Mouse (Mus musculus) retina, postnatal 1 day (tissue): Measurements from ENCODE around the gene Mapk13.
"Not testable (repeated sequence)": the region's sequence is repeated elsewhere in the genome, so short reads cannot be mapped to it uniquely, and the experiment has no call there.

Experiments used
- DNase-seq: peaks from one replicate; pipeline ENCODE4 v3.0.0-alpha.2; 2012

Mapk13 gene

DNA sequence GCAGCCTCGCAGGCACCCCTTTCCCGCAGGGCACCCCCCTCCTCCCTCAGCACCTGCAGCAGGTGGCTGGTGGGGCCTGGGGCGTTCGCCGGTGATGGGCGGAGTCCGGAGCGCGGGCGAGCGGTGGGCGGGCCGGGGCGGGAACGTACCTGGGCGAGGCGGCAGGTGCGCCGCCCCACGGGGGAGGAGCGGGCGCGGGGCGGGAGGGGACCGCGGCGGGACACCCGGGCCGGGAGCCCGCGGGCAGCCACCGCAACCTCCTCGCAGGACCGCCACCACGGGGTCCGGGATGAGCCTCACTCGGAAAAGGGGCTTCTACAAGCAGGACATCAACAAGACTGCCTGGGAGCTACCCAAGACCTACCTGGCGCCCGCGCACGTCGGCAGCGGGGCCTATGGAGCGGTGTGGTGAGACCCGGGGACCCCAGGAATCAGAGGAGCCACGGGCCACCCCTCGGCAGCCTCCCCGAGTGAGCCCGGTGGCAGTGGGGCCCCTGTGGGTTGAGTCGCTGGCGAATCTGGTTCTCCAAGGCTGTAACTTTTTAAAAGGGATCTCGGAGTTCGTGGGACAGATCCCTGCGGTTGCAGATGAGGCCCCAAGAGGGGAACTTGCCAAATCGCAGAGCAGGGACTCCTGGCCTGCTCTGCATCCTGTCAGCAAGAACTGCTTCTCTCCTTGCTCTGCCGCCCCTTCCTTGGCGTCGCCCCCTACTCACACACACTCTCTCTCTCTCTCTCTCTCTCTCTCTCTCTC, at the start of gene Mapk13:
Mapk13 (plus strand) TSS at position 177 of the 754 bp plus-strand sequence.
- peak; percentile 10 for DNase-seq

DNA sequence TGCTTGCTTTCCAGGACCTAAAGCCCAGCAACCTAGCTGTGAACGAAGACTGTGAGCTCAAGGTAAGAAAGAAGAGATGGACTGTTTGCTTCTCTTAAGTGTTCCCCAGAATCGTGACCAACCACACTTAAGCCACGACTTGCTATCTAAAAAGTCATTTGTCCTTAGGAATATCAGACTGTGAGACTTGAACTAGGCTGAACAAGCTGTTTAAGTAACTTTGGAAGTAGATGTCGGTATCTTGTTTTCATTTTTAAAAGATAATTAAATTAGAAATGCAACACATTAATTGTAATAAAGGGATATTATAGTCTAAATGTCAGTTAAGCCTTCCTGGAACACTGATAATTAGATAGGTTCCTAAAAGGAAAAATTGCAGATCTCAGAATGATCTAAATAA, 43.3 kb upstream of the Mapk13 start, which contains the start of gene AC170998.1:
AC170998.1 (plus strand) TSS at position 301 of the 400 bp plus-strand sequence.
- DNase-seq: no peak

DNA sequence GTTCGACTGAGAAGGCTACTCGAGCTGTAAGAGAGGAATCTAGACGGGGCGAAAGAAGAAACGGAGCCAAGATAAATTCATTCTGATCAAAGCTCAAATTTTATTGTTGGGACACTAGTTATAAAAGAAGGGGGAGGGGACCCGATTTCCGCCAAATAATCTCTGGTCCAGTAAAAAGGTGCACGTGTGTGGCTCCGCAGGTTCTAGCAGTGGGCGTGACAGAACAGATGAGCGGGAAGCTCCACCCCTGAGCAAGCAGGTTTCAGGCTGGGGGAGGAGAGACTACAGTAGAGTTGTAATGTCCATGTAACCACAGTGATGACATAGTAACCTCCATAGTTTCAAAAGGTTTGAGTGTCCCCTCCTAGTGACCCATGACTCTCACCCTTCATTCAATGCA, 41.6 kb upstream of the Mapk13 start:
- not testable (repeated sequence) for DNase-seq

- no peak for DNase-seq
These were observed 33.6 kb upstream of the Mapk13 start for GRCm38 (mm10) chr17:28735317-28736105.

DNA sequence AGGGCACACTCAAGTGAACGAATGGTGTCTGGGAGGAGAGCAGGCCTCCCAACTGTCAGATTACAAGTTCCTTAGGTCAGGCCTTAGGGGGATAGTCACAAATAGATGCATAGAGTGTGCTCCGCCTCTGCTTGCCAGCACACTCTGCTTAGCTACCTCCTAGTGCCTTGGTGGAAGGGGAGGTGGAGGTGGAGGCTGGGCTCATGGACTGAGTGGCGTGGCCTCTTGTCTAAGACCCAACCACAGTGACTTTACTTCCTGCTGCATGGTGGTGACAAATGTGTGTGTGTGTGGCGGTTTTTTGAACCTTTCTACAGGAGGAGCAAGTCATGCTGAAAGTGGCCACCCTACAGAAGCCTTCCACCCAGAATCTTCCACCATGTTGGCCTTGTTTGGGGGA, 32.6 kb upstream of the Mapk13 start:
- no peak for DNase-seq

DNA sequence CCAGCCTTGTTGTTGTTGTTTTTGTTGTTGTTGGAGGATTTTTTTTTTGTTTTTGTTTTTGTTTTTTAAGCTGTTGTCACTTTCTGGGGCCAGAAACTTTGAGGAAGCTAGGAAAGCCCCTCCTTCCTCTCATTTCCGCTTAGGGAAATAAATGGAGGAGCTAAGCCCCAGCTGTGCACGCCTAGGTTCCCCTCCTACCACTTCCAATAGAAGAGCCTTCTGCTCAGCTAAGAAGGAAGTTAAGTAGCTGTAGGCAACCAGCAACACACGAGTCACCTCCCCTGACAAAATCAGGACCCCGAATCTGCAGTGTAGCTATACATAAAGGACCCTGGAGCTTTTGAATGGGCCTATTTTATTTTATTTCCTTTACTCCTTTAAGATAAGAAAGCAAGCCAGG, 31.1 kb upstream of the Mapk13 start:
- no peak for DNase-seq

GRCm38 (mm10) chr17:28739244-28739643, 29.9 kb upstream of the Mapk13 start:
- DNase-seq: no peak

DNA sequence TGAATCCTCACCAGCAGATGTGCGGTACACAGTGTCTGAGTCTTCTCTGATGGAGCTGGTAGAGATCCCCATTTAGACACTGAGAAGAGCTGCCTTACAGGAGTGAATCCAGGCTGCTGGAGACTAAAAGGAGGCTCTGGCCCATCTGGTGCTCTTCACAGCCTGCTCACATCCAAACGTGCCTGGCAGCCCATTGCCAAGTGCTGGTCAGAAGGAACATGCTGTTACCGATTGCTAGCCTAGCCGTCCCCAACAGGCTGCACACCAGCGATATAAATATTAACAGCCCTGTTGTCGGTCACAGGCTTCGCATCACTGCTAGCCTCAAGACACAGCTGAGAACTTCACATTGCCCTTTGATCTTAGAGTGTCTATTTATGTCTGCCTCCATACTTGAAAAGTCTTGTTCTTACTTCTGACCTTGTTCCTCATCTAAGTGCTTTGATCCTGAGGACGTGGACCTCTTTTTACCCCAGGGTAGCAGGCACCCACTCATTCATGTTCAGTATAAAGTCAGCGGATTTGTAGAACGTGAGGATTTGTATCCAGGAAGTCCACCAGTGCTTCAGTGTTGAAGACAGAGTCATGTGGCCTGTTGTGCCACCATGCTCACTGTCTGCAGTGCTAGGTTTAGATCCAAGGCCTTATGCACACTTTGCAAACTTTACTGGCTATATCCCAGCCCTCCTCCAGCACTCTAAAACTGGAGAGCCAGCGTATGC, 25.8 kb upstream of the Mapk13 start:
- no peak for DNase-seq

DNA sequence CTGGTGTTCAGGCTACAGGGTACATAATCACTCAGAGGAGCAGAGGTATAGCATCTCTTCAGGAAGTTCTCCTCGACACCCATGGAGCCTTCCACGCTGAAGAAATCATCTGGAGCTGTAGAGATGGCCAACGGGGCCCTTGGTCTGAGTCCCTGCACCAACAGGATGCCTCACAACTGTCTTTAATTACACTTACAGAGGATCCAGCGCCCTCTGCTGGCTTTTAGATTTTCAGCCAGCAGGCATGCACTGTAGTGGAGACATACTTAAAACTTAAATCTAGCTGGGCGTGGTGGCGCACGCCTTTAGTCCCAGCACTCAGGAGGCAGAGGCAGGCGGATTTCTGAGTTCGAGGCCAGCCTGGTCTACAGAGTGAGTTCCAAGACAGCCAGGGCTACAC, 25.2 kb upstream of the Mapk13 start:
- DNase-seq: peak; percentile 19

GRCm38 (mm10) chr17:28745773-28746172, 23.3 kb upstream of the Mapk13 start:
- DNase-seq: no peak

- DNase-seq: no peak
These were observed 21.1 kb upstream of the Mapk13 start for GRCm38 (mm10) chr17:28748001-28748400.

- DNase-seq: no peak
These were observed 18.5 kb upstream of the Mapk13 start for GRCm38 (mm10) chr17:28750580-28750979.

- no peak for DNase-seq
These were observed 12.7 kb upstream of the Mapk13 start for GRCm38 (mm10) chr17:28756447-28756846.

DNA sequence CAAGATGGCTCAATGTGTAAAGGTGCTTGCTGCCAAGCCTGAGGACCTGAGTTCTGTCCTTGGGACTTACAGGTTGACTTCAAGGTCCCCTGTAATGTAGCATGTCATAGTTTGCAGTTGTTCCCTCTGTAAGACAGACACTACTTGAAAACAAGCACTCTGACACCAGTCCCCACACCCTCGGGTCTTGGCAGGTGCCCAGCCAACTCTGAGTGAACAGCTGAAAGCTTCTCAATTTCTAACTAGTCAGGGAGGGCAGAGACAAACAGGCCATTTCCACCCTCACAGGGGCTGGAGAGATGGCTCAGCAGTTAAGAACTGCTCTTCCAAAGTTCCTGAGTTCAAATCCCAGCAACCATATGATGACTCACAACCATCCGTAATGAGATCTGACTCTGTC, 11.6 kb upstream of the Mapk13 start:
- DNase-seq: no peak

DNA sequence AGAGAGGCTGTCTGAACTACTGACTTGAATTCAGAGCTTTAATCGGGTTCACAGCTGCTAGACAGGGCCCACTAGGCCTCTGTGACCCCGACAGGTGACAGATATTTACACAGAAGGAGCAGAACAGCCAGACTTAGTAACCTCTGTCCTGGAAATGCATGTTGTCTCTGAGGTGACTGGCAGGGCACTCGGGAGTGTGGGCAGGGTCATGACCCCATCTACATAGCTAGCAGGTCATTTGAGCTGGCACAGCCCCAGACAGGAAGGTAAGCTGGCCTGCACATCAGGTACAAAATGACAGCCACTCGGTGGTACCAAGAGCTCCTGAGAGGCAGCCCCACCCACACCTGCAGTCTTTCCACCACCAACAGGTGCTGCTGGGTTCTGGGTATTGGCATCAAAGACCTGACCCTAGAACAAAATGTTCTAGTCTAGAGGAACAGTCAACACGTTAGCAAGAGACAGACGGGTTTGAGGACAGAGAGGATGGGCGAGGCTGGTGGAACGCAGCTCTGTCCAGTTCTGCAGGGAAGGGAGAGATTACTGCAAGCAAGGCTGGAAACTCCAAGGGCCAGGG, 8.3 kb upstream of the Mapk13 start:
- no peak for DNase-seq

- DNase-seq: peak; percentile 73
These were observed 7.2 kb upstream of the Mapk13 start for GRCm38 (mm10) chr17:28761871-28762270.

GRCm38 (mm10) chr17:28766203-28766602, 2.9 kb upstream of the Mapk13 start:
- no peak for DNase-seq

DNA sequence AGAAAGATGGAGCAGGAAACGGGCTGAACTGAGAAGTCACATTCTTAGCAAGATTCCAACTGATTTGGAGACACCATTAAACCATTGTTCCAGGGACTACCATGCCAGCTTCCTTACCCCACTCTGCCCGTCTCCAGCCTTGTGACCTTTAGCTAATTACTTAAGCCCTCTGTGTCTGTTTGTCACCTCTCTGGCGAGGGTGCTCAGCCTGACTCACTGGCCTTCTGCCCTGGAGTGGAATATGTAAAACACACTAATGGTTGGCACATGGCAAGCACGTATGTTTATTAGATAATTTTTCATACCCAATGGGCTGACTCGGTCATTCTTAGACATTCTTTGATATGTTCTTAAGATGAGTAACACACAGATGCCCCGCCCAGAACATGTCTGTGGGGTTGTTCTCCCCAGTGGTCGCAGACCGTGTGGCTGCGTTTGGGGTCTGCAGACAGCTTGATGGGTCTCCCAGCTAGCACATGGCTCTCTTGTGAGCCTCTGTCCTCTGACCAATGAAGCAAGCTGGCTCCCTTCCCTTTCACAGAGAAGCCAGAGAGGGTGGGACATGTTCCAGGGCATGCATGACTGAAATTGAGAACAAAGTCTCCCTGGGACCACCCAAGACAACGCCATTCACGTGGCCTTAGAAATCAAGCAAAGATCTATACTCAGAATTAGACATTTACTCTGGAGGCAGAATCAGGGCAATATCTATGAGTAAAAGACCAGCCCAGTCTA, 2.1 kb upstream of the Mapk13 start:
- DNase-seq: no peak

DNA sequence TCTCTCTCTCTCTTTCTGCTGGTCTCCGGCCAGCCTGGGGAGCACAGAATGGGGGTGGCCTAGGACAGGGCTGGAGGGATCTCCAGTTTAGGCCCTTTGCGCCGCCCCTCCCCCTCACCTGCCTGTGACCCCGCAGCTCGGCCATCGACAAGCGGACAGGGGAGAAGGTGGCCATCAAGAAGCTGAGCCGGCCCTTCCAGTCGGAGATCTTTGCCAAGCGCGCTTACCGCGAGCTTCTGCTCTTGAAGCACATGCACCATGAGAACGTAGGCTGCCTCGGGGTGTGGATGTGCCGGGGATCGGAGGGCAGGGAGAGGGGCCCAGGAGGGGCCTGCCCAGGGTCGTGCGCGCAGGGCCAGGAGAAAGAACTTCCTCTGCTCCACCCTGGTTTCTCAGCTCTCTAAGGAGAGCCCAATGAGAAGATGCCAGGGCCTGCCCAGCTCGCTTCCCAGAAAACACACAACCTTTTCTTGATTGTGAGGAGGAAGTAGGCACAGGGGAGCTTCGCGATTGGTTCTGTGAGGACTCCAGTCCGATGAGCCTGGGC, 851 bp downstream of the Mapk13 start:
- peak; percentile 49 for DNase-seq

GRCm38 (mm10) chr17:28771289-28771688, 2.2 kb downstream of the Mapk13 start:
- DNase-seq: no peak

DNA sequence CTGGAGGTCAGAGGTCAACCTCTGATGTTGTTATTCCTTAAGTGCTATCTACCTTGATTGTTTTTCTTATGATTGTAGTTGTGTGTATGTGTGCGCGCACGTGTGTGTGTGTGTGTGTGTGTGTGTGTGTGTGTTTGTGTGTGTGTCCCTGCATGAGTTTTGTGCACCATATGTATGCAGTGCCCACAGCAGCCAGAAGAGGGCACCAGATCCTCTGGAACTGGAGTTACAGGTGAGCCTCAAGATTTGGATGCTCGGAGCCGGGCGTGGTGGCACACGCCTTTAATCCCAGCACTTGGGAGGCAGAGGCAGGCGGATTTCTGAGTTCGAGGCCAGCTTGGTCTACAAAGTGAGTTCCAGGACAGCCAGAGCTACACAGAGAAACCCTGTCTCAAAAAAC, 5.2 kb downstream of the Mapk13 start:
- not testable (repeated sequence) for DNase-seq

- DNase-seq: no peak
These were observed 6.1 kb downstream of the Mapk13 start for GRCm38 (mm10) chr17:28775161-28775560.
